Mouse (Mus musculus): ENCODE measurements around the gene Thap11. TPM values are rescaled to one million over a fixed set of nuclear protein-coding genes. Genes with fewer than 3 reads are reported as not detected.

Thap11 gene
- polyA plus RNA-seq, 1 experiment = 75.3 TPM

GRCm38 (mm10) chr8:105811061-105811460 is 43.9 kb upstream of the Thap11 start:
- no peaks in the 10 kb centered on the region for H3K36me3 ChIP-seq (ENCODE audit: control insufficient read depth, insufficient read depth, low read length)
- no peaks in the 10 kb centered on the region for H3K27me3 ChIP-seq (ENCODE audit: control insufficient read depth, insufficient read depth, low read length)
- DNase-seq = no peak
- WGBS = 94% methylated on average over 10 of the region's 10 CpGs
- H3K4me1 ChIP-seq (replicated peaks; ENCODE audit: control insufficient read depth, insufficient read depth, low read length) = peaks cover 14% of the 10 kb centered on the region
- peak overlapping the region; percentile 60; the same call in 1 of the 2 replicates for H3K27ac ChIP-seq (ENCODE audit: control insufficient read depth, insufficient read depth, low read length)
- no peak overlapping the region for H3K4me3 ChIP-seq (ENCODE audit: control insufficient read depth, insufficient read depth, low read length)
- TF ChIP-seq POLR2A (IDR thresholded peaks at IDR 0.05; ENCODE audit: control insufficient read depth, extremely low read depth, insufficient read depth, low read length, poor library complexity) = no peak
- no peak for TF ChIP-seq CTCF (IDR thresholded peaks at IDR 0.05; ENCODE audit: borderline replicate concordance, control insufficient read depth, extremely low read depth, insufficient read depth, low read length, poor library complexity)

- H3K4me3 ChIP-seq (ENCODE audit: control insufficient read depth, insufficient read depth, low read length) = no peak overlapping the region
- WGBS = 69% methylated on average over 3 of the region's 3 CpGs
These were observed 43.4 kb upstream of the Thap11 start for GRCm38 (mm10) chr8:105811543-105811942.

GRCm38 (mm10) chr8:105812511-105812910 is 42.4 kb upstream of the Thap11 start:
- DNase-seq = no peak

More at GRCm38 (mm10) chr8:105811543-105811942, 43.4 kb upstream of the Thap11 start:
- no peaks in the 10 kb centered on the region for H3K27me3 ChIP-seq (ENCODE audit: control insufficient read depth, insufficient read depth, low read length)
- no peaks in the 10 kb centered on the region for H3K36me3 ChIP-seq (ENCODE audit: control insufficient read depth, insufficient read depth, low read length)
- DNase-seq = no peak
- TF ChIP-seq CTCF (IDR thresholded peaks at IDR 0.05; ENCODE audit: borderline replicate concordance, control insufficient read depth, extremely low read depth, insufficient read depth, low read length, poor library complexity) (no peak), POLR2A (IDR thresholded peaks at IDR 0.05; ENCODE audit: control insufficient read depth, extremely low read depth, insufficient read depth, low read length, poor library complexity) (no peak)
- H3K4me1 ChIP-seq (replicated peaks; ENCODE audit: control insufficient read depth, insufficient read depth, low read length) = peaks cover 12% of the 10 kb centered on the region
- peak overlapping the region; percentile 39; the same call in 1 of the 2 replicates for H3K27ac ChIP-seq (ENCODE audit: control insufficient read depth, insufficient read depth, low read length)

GRCm38 (mm10) chr8:105813241-105813640 is 41.7 kb upstream of the Thap11 start:
- H3K36me3 ChIP-seq (ENCODE audit: control insufficient read depth, insufficient read depth, low read length) = no peaks in the 10 kb centered on the region
- no peak overlapping the region for H3K27ac ChIP-seq (ENCODE audit: control insufficient read depth, insufficient read depth, low read length)
- H3K4me1 ChIP-seq (replicated peaks; ENCODE audit: control insufficient read depth, insufficient read depth, low read length) = peaks cover 11% of the 10 kb centered on the region
- no peak for DNase-seq
- WGBS = 97% methylated on average over 6 of the region's 6 CpGs
- no peaks in the 10 kb centered on the region for H3K27me3 ChIP-seq (ENCODE audit: control insufficient read depth, insufficient read depth, low read length)
- no peak for TF ChIP-seq CTCF (IDR thresholded peaks at IDR 0.05; ENCODE audit: borderline replicate concordance, control insufficient read depth, extremely low read depth, insufficient read depth, low read length, poor library complexity)
- TF ChIP-seq POLR2A (IDR thresholded peaks at IDR 0.05; ENCODE audit: control insufficient read depth, extremely low read depth, insufficient read depth, low read length, poor library complexity) = no peak
- no peak overlapping the region for H3K4me3 ChIP-seq (ENCODE audit: control insufficient read depth, insufficient read depth, low read length)

More at GRCm38 (mm10) chr8:105812511-105812910, 42.4 kb upstream of the Thap11 start:
- 89% methylated on average over 5 of the region's 5 CpGs for WGBS
- no peak overlapping the region for H3K4me3 ChIP-seq (ENCODE audit: control insufficient read depth, insufficient read depth, low read length)
- no peaks in the 10 kb centered on the region for H3K27me3 ChIP-seq (ENCODE audit: control insufficient read depth, insufficient read depth, low read length)
- H3K36me3 ChIP-seq (ENCODE audit: control insufficient read depth, insufficient read depth, low read length) = no peaks in the 10 kb centered on the region
- TF ChIP-seq POLR2A (IDR thresholded peaks at IDR 0.05; ENCODE audit: control insufficient read depth, extremely low read depth, insufficient read depth, low read length, poor library complexity) = no peak
- no peak for TF ChIP-seq CTCF (IDR thresholded peaks at IDR 0.05; ENCODE audit: borderline replicate concordance, control insufficient read depth, extremely low read depth, insufficient read depth, low read length, poor library complexity)
- no peak overlapping the region for H3K27ac ChIP-seq (ENCODE audit: control insufficient read depth, insufficient read depth, low read length)
- H3K4me1 ChIP-seq (replicated peaks; ENCODE audit: control insufficient read depth, insufficient read depth, low read length) = peaks cover 11% of the 10 kb centered on the region

GRCm38 (mm10) chr8:105819659-105820058 is 35.3 kb upstream of the Thap11 start:
- Histone ChIP-seq H3K4me1 (replicated peaks; ENCODE audit: control insufficient read depth, insufficient read depth, low read length) (no peaks in the 10 kb centered on the region), H3K27me3 (ENCODE audit: control insufficient read depth, insufficient read depth, low read length) (no peaks in the 10 kb centered on the region), H3K36me3 (ENCODE audit: control insufficient read depth, insufficient read depth, low read length) (no peaks in the 10 kb centered on the region; the same call in 1 of the 2 replicates), H3K27ac (ENCODE audit: control insufficient read depth, insufficient read depth, low read length) (no peak overlapping the region), H3K4me3 (ENCODE audit: control insufficient read depth, insufficient read depth, low read length) (no peak overlapping the region)
- no peak for TF ChIP-seq CTCF (IDR thresholded peaks at IDR 0.05; ENCODE audit: borderline replicate concordance, control insufficient read depth, extremely low read depth, insufficient read depth, low read length, poor library complexity)
- no peak for TF ChIP-seq POLR2A (IDR thresholded peaks at IDR 0.05; ENCODE audit: control insufficient read depth, extremely low read depth, insufficient read depth, low read length, poor library complexity)
- no peak for DNase-seq
- 93% methylated on average over 3 of the region's 3 CpGs for WGBS

GRCm38 (mm10) chr8:105820925-105821324 is 34.0 kb upstream of the Thap11 start:
- Histone ChIP-seq H3K36me3 (ENCODE audit: control insufficient read depth, insufficient read depth, low read length) (no peaks in the 10 kb centered on the region; the same call in 1 of the 2 replicates), H3K27me3 (ENCODE audit: control insufficient read depth, insufficient read depth, low read length) (no peaks in the 10 kb centered on the region), H3K27ac (ENCODE audit: control insufficient read depth, insufficient read depth, low read length) (no peak overlapping the region), H3K4me3 (ENCODE audit: control insufficient read depth, insufficient read depth, low read length) (no peak overlapping the region), H3K4me1 (replicated peaks; ENCODE audit: control insufficient read depth, insufficient read depth, low read length) (peaks cover 5% of the 10 kb centered on the region; the same call in 1 of the 2 replicates)
- no peak for DNase-seq
- TF ChIP-seq POLR2A (IDR thresholded peaks at IDR 0.05; ENCODE audit: control insufficient read depth, extremely low read depth, insufficient read depth, low read length, poor library complexity) (no peak), CTCF (IDR thresholded peaks at IDR 0.05; ENCODE audit: borderline replicate concordance, control insufficient read depth, extremely low read depth, insufficient read depth, low read length, poor library complexity) (no peak)
- 100% methylated on average over 1 of the region's 1 CpGs for WGBS

GRCm38 (mm10) chr8:105825506-105825905 is 29.4 kb upstream of the Thap11 start:
- Histone ChIP-seq H3K27me3 (ENCODE audit: control insufficient read depth, insufficient read depth, low read length) (no peaks in the 10 kb centered on the region), H3K4me1 (replicated peaks; ENCODE audit: control insufficient read depth, insufficient read depth, low read length) (peaks cover 9% of the 10 kb centered on the region; the same call in 1 of the 2 replicates), H3K4me3 (ENCODE audit: control insufficient read depth, insufficient read depth, low read length) (no peak overlapping the region), H3K36me3 (ENCODE audit: control insufficient read depth, insufficient read depth, low read length) (no peaks in the 10 kb centered on the region; the same call in 1 of the 2 replicates), H3K27ac (ENCODE audit: control insufficient read depth, insufficient read depth, low read length) (no peak overlapping the region)
- no peak for DNase-seq
- WGBS = 25% methylated on average over 4 of the region's 4 CpGs
- TF ChIP-seq CTCF (IDR thresholded peaks at IDR 0.05; ENCODE audit: borderline replicate concordance, control insufficient read depth, extremely low read depth, insufficient read depth, low read length, poor library complexity) = no peak
- no peak for TF ChIP-seq POLR2A (IDR thresholded peaks at IDR 0.05; ENCODE audit: control insufficient read depth, extremely low read depth, insufficient read depth, low read length, poor library complexity)
